Mouse (Mus musculus): ENCODE data around the gene Tprn.

- TF ChIP-seq CTCF (conservative IDR thresholded peaks at IDR 0.05; ENCODE audit: insufficient read depth, insufficient read length, low read depth, low read length) (no peak), POLR2A (IDR thresholded peaks at IDR 0.05; ENCODE audit: low read depth, low read length) (no peak)
Observed at GRCm38 (mm10) chr2:25242101-25242506, 20.3 kb upstream of the Tprn start, which contains the start of the genes Rnf208 and Cysrt1.
